Mouse (Mus musculus) lung, embryonic 14.5 days (tissue): ENCODE results near the gene Fut8. TPM values are rescaled to one million over a fixed set of nuclear protein-coding genes. Genes with fewer than 3 reads are reported as not detected.
A peak's percentile ranks its signal among the peaks of the same experiment; 100 is the strongest.

Source experiments
- ATAC-seq: fragments of 200-750 bp; cut with Nextera tagmentation; 2 replicates; pipeline ENCODE4 v1.8.0; 2017; ENCODE audit warnings: mild to moderate bottlenecking, moderate TSS enrichment, moderate library complexity; ENCODE audit not compliant: insufficient read depth
- DNase-seq: peaks from one replicate; pipeline ENCODE4 v3.0.0-alpha.2; 2015
- H3K27ac ChIP-seq: fragments of 300-500 bp; sonication (generic); 2 replicates; pipeline ENCODE4 v1.5.1; 2014; ENCODE audit warnings: low read depth, mild to moderate bottlenecking, moderate library complexity
- H3K27me3 ChIP-seq: fragments of 300-500 bp; sonication (generic); 2 replicates; pipeline ENCODE4 v1.6.1; 2014; ENCODE audit warnings: low read length, control low read depth; ENCODE audit not compliant: insufficient read depth
- H3K36me3 ChIP-seq: fragments of 300-500 bp; sonication (generic); 2 replicates; pipeline ENCODE4 v1.6.1; 2014; ENCODE audit warnings: control low read depth; ENCODE audit not compliant: insufficient read depth
- H3K4me1 ChIP-seq: fragments of 300-500 bp; sonication (generic); 2 replicates; pipeline ENCODE4 v1.6.1; 2014; ENCODE audit warnings: antibody characterized with exemption, control low read depth; ENCODE audit not compliant: insufficient read depth
- H3K4me2 ChIP-seq: fragments of 300-500 bp; sonication (generic); 2 replicates; pipeline ENCODE4 v1.6.1; 2014; ENCODE audit warnings: mild to moderate bottlenecking
- H3K4me3 ChIP-seq: fragments of 300-500 bp; sonication (generic); 2 replicates; pipeline ENCODE4 v1.5.1; 2014; ENCODE audit warnings: low read depth, low read length
- H3K9ac ChIP-seq: fragments of 300-500 bp; sonication (generic); 2 replicates; pipeline ENCODE4 v1.6.1; 2014
- H3K9me3 ChIP-seq: fragments of 300-500 bp; sonication (generic); 2 replicates; pipeline ENCODE4 v1.6.1; 2016; ENCODE audit warnings: low read depth, low read length, control low read depth
- CTCF ChIP-seq: IDR thresholded peaks from 2 replicates; pipeline ENCODE4 v1.5.1; 2016; ENCODE audit warnings: antibody characterized with exemption, low read depth
- whole genome bisulfite sequencing: fragments of 180-500 bp; shearing (Covaris S2); extraction: QIAGEN DNeasy Blood & Tissue Kit; methylation state at CpG from one replicate; pipeline ENCODE4 v1.1.7; 2014; 5-methylcytosine and 5-hydroxymethylcytosine counted together
- polyA plus RNA-seq: library from polyadenylated mRNA; unstranded; fragments of >200 nt; fragmentation: Nextera tagmentation; extraction: Ambion mirVana; gene quantifications from 2 replicates; pipeline ENCODE4 v1.2.1, GENCODE M21; 2014

Fut8 gene
- polyA plus RNA-seq = 28.5 and 29.4 TPM in 2 replicates

DNA sequence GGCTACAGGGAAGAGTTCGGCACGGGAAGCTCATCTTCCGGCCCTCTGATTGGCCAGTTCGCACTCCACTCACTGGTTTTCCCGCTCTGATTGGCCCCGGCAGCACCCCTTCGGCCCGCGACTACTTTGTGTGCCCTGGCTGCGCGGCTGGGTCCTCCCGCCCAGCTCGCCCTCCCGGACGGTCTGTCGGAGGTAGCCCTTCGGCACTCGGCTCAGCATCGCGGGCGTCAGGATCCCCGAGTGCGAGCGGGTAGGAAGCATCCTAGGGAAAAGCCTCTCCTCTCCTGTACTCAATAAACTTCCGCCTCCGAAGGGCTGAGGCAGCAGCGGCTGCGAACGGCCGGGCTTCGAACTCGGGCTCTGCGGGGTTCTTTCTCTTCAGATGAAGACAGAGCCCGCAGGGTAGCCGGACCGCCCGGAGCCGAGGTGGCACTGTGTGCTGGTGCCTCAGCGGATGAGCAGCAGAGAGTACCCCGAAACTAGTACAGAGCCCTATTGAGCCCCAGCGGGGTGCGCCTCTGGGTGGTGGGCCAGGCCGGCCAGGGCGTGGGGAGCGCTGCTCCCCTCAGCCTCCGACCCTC is at the start of gene Fut8:
Gene Fut8 (plus strand): TSS at position 176 of the 581 bp plus-strand sequence.
- ATAC-seq = peak; percentile 85
- no peaks in the 10 kb centered on the region for H3K36me3 ChIP-seq
- no peaks in the 10 kb centered on the region for H3K9me3 ChIP-seq
- peak; percentile 94 for DNase-seq
- H3K27me3 ChIP-seq = no peaks in the 10 kb centered on the region
- H3K9ac ChIP-seq = peak within 1 kb of the TSS; percentile 88
- no peaks in the 10 kb centered on the region for H3K4me1 ChIP-seq
- H3K4me2 ChIP-seq = peak within 1 kb of the TSS; percentile 95
- under 1% methylated on average over 46 of the region's 46 CpGs for WGBS
- H3K27ac ChIP-seq = peak within 1 kb of the TSS; percentile 91
- TF ChIP-seq CTCF = no peak
- peak within 1 kb of the TSS; percentile 82 for H3K4me3 ChIP-seq

DNA sequence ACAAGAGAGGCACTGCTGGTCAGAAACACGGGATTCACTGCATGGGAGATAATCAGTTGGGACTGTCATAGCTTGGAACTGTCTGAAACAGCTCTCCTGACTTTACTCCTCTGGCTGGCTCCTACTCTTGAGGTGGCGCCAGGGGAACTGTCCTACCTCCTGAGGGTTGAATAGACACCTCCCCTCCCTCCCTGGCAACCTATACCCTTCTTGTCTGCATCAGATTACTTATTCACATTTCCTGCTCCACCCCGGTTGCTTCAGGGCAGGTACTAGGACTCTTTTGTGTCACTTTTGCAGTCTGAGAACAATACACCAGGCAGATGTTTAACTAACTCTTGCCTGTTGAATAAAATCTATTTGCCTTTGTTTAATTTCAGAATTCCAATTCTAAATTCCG is 48.8 kb upstream of the Fut8 start:
- no peak overlapping the region for H3K9ac ChIP-seq
- no peak overlapping the region for H3K4me2 ChIP-seq
- 57% methylated on average over 4 of the region's 4 CpGs for WGBS
- DNase-seq (no peak), ATAC-seq (no peak)
- H3K36me3 ChIP-seq = no peaks in the 10 kb centered on the region
- H3K9me3 ChIP-seq = no peaks in the 10 kb centered on the region
- no peaks in the 10 kb centered on the region for H3K27me3 ChIP-seq
- H3K4me3 ChIP-seq = no peak overlapping the region
- H3K4me1 ChIP-seq = no peaks in the 10 kb centered on the region
- TF ChIP-seq CTCF = no peak
- no peak overlapping the region for H3K27ac ChIP-seq

DNA sequence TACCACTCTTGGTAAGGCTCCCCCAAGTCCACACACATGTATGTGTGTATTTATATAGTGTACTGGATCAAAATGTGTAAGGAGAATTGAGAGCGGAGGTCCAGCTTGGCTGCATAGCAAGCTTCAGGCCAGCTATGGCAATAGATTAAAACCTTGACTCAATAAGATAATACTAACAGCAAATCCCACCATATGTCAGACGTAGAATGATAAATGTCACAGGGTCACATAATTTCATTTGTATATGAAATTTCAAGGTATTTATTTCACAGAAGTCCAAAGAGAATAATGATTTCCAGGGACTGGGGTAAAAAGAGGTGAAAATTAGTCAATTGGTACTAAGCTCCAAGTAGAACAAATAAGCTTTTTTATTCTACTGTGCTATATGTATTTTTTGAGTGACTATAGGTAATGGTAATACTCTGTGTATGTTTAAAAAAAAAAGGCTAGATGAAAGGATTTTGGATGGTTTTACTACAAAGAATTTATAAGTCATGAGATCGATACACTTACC is 47.9 kb upstream of the Fut8 start:
- Histone ChIP-seq H3K4me1 (no peaks in the 10 kb centered on the region), H3K4me3 (no peak overlapping the region), H3K36me3 (no peaks in the 10 kb centered on the region), H3K27ac (no peak overlapping the region), H3K9ac (no peak overlapping the region), H3K4me2 (no peak overlapping the region), H3K9me3 (no peaks in the 10 kb centered on the region), H3K27me3 (no peaks in the 10 kb centered on the region)
- no peak for TF ChIP-seq CTCF
- WGBS = 81% methylated on average over 3 of the region's 3 CpGs
- DNase-seq = no peak
- ATAC-seq = no peak

DNA sequence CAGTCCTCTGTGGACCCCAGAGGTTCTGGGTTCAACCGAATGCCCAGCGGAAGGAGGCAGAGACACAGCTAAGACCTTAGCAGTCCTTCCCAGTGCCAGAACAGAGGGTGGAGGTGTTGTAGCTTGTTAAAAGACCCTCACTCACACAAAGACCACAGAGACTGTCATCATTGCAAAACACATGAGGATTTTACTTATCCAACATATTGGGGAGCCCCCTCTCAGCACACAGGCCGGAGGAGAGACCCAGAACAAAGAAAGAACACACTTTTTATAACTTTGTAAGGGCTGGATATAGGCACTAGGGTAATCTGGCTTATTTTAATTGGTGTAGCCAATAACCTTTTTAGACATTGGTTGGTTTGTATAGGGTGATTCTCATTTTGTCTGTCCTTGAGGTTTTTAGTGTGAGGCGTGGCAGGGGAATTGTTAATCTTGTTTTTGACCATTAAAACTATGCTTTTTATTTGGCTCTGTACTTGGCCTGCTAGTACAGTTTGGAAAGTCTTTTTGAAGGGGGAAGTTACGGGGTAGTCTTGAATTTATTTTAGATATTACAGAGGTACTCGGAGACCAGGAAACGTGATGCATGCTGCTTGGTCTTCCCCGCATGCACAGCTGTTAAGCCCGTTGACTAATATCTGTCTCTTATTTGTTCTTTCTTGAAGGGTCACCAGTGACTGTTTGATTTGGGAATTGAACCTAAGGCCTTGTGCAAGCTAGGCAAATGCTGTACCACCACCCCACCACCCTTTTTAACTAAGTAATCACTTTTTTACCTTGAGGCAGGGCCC is 46.2 kb upstream of the Fut8 start:
- Histone ChIP-seq H3K4me3 (no peak overlapping the region), H3K4me1 (no peaks in the 10 kb centered on the region), H3K27ac (no peak overlapping the region), H3K36me3 (no peaks in the 10 kb centered on the region), H3K9me3 (peaks cover 6% of the 10 kb centered on the region; the same call in 1 of the 2 replicates), H3K4me2 (no peak overlapping the region), H3K27me3 (no peaks in the 10 kb centered on the region), H3K9ac (no peak overlapping the region)
- 78% methylated on average over 9 of the region's 9 CpGs for WGBS
- no peak for TF ChIP-seq CTCF
- DNase-seq (no peak), ATAC-seq (no peak)

DNA sequence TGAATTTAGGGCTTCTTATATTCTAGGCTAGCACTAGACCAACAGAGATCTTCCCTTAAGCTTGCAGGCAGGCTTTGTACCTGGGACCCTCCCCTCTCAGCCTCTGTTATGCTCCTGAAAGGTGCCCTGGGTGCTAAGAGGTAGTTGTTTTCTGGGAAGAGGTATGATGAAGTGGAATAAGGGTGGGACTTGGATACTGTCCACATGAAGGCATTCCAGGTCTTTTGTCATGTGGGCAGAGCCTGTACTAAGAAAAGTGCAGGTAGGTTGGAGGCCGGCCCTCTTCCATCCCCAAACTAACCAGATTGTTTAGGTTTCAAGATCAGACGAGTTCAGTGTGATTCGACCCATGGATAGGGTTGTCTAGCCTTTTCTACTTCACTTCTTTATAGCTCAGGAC is 45.2 kb upstream of the Fut8 start:
- ATAC-seq (no peak), DNase-seq (no peak)
- TF ChIP-seq CTCF = no peak
- Histone ChIP-seq H3K4me2 (no peak overlapping the region), H3K4me1 (no peaks in the 10 kb centered on the region), H3K9ac (no peak overlapping the region), H3K27me3 (no peaks in the 10 kb centered on the region), H3K36me3 (no peaks in the 10 kb centered on the region), H3K27ac (no peak overlapping the region), H3K4me3 (no peak overlapping the region), H3K9me3 (peaks cover 6% of the 10 kb centered on the region; the same call in 1 of the 2 replicates)
- 84% methylated on average over 3 of the region's 3 CpGs for WGBS

DNA sequence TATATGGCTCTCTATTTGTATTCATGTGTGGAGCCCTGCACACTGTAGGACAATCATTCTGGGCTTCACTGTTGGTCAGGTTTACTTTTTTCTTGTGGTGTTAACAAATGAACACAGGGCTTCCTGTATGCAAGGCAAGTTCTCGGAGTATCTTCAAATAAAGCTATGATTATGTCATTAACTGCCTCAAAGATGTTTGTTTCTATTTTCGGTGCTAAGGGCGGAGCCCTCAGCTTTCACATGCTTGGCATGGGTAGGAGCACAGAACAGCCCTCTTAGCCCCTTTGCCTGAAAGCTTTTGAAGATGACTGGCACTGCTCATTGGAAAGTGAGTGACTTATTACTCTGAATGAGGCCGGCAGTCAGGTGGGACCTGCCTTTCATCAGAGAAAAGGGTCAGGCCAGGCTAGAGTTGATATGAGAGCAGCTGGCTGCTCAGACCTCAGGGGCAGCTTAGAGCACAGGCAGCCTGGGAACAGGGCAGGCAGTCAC is 44.7 kb upstream of the Fut8 start:
- WGBS = 60% methylated on average over 4 of the region's 4 CpGs
- H3K9me3 ChIP-seq = peaks cover 6% of the 10 kb centered on the region; the same call in 1 of the 2 replicates
- no peak overlapping the region for H3K4me2 ChIP-seq
- ATAC-seq = no peak
- no peak for TF ChIP-seq CTCF
- no peaks in the 10 kb centered on the region for H3K27me3 ChIP-seq
- no peaks in the 10 kb centered on the region for H3K4me1 ChIP-seq
- no peak overlapping the region for H3K9ac ChIP-seq
- no peaks in the 10 kb centered on the region for H3K36me3 ChIP-seq
- no peak overlapping the region for H3K27ac ChIP-seq
- H3K4me3 ChIP-seq = no peak overlapping the region
- DNase-seq = no peak

DNA sequence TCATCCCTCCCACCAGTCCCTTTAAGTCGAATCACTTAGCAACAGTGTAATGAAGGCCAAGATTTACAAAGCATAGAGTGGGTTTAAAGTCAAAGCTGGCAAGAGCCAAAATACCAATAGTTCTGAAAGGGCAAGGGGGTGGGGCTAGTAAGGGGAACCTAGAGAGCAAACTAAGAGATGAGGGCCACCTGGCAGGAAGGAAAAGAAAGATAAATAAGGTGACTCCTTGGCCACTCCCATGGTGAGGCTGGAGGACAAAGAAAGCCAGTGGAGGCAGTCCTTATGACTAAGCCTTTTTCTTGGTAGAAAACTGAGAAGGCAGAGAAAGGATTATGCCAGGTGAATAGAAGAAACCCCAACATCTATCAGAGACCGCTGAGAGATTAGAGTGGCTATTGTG is 42.9 kb upstream of the Fut8 start:
- Histone ChIP-seq H3K27ac (no peak overlapping the region), H3K27me3 (no peaks in the 10 kb centered on the region), H3K9ac (no peak overlapping the region), H3K4me2 (no peak overlapping the region), H3K4me3 (no peak overlapping the region), H3K36me3 (no peaks in the 10 kb centered on the region), H3K9me3 (peaks cover 6% of the 10 kb centered on the region; the same call in 1 of the 2 replicates), H3K4me1 (no peaks in the 10 kb centered on the region)
- peak; percentile 6 for DNase-seq
- no peak for ATAC-seq
- 49% methylated on average over 2 of the region's 2 CpGs for WGBS
- no peak for TF ChIP-seq CTCF
